Mouse (Mus musculus) lung, postnatal 0 days (tissue): ENCODE results near the gene Flad1.
"Not testable (repeated sequence)": the region's sequence is repeated elsewhere in the genome, so short reads cannot be mapped to it uniquely, and the experiment has no call there.

ENCODE experiments used
- CTCF ChIP-seq: IDR thresholded peaks from 2 replicates; pipeline ENCODE4 v1.5.1; 2016; ENCODE audit warnings: antibody characterized with exemption, mild to moderate bottlenecking
- EP300 ChIP-seq: IDR thresholded peaks from 2 replicates; pipeline ENCODE4 v1.6.1; 2016; ENCODE audit warnings: antibody characterized with exemption, mild to moderate bottlenecking, control low read depth

DNA sequence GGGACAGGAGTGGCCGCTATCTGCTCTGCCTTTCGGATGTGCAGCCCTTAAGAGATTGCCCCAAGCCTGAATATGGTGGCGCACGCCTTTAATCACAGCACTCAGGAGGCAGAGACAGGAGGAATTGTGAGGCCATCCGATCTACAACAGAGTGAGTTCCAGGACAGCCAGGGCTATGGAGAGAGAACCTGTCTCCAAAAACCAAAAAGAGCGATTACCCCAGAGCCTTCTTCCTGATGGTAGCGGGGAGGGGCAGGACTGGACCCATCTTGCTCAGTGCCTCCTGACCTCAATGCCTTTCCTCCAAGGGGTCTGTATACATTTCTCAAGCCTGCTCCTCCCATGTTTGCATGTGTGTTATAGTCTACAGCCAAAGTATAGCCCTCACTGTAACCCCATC lies 17.4 kb upstream of the Flad1 start:
- not testable (repeated sequence) for TF ChIP-seq CTCF, EP300
